Mouse (Mus musculus): ENCODE measurements around the gene Ccdc7a.

Gene Ccdc7a

DNA sequence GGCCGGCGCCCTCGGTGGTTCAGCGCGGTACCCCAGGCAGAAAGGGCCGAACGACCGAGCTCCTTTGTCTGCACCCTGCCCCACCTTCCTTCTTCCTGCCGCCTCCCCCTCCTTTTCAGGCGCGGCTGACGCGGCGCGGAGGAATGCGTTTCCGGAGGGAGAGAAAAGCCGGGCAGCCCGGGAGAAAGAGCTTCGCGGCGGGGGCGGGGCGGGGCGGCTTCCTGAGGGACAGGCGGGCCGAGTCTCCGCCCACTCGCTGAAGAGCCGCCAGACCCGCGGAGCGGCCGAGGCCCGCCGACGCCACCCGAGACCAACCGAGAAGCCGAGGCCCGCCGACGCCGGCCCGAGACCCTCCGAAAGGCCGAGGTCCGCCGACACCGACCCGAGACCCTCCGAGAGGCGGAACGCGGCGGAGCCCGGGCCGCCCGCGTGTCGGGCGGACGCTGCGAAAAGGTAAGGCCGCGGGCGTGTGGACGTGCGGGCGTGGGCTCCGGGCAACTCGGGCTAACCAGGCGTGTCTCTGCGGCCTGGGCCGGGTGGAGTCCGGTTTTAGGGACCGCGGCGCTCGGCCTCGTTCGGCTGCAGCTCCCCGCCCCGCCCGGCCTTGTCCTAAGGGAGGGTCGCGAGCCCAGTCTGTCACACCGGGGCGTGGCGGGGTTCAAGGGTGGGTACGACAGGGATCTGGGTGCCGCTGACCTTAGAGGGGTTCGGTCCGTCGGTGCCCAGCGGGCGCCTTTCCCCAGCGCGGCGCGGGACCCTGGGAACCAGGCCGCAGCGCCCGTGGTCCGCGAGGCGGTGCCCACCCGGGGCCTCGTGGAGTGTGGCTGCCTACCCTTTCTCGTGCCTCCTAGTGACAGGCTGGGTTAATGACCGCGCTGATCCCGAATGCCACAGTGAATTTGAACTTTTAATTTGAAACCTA lies 379.5 kb downstream of the Ccdc7a start, which contains the start of gene Itgb1:
TSS of gene Itgb1 (plus strand) at position 148 of the 922 bp plus-strand sequence.
- DNase-seq: peak; percentile 96 to 98

DNA sequence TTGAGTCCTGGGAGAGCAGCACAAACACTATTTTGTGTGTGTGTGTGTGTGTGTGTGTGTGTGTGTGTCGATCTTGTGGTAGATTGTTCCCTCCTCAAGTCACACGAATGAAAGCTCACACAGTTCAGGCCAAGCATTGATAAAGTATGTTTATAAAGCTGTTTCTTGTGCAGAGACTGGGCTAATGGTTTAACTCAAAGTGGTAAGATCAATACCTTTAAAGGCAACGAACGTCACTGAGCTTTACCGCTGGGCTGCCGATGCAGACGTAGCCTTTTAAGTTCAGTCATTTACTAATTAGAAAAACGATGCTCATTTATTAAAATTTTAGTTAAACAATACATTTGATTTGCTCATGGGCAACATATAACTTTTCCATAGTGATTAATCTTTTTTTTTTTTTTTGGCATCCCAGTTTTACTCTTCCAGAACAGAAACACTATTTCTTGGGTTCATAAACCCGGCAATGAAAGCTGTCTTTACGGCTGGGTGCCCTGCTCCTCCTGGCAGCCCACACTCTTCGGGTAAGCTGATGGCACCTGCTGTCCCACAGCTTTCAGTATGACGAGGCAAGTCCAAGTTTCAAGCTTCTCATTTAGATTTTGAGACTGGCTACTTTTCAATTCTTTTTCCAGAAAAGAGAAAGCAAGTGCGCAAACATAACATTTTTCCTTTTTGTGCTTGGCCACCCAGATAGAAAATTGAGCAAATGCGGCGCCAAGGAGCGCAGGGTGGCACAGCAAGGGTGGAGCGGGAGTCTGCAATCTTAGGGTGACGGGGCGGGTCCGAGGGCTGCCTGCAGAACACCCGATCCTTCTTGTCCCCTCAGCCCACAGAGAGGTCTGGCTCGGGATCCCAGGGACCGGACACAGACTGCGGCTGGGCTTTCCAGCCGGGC lies 380.5 kb downstream of the Ccdc7a start:
- no peak for DNase-seq

Measured in lung, postnatal 4 days (tissue).